Mouse (Mus musculus) spleen, postnatal 10 days (tissue): ENCODE measurements around the gene Gm20431.

Experiments
- DNase-seq, 2 experiments: peaks; one replicate each; pipeline ENCODE4 v3.0.0; 2021 to 2022; ENCODE audit warnings: low spot score in 2 of 2

Gm20431 gene

GRCm38 (mm10) chr2:167661270-167662203, at the start of gene Gm20431:
Gene Gm20431, minus strand, starts transcription at chr2:167661496.
- peak; percentile 92 to 98 for DNase-seq

GRCm38 (mm10) chr2:167710574-167710973, 49.3 kb upstream of the Gm20431 start:
- no peak for DNase-seq

GRCm38 (mm10) chr2:167709969-167710368, 48.7 kb upstream of the Gm20431 start:
- no peak for DNase-seq

GRCm38 (mm10) chr2:167708373-167708772, 47.1 kb upstream of the Gm20431 start:
- no peak for DNase-seq

- DNase-seq = no peak
Measured at GRCm38 (mm10) chr2:167706183-167706939, 45.1 kb upstream of the Gm20431 start.

GRCm38 (mm10) chr2:167704409-167704808, 43.1 kb upstream of the Gm20431 start:
- no peak for DNase-seq

GRCm38 (mm10) chr2:167702126-167702525, 40.8 kb upstream of the Gm20431 start:
- DNase-seq = no peak

- DNase-seq = no peak
Measured at GRCm38 (mm10) chr2:167701472-167701871, 40.2 kb upstream of the Gm20431 start.

GRCm38 (mm10) chr2:167700018-167700417, 38.7 kb upstream of the Gm20431 start:
- DNase-seq = no peak

- peak; percentile 28 to 56 for DNase-seq
Measured at GRCm38 (mm10) chr2:167697902-167698301, 36.6 kb upstream of the Gm20431 start.

GRCm38 (mm10) chr2:167696143-167696542, 34.8 kb upstream of the Gm20431 start:
- no peak for DNase-seq

GRCm38 (mm10) chr2:167695491-167695890, 34.2 kb upstream of the Gm20431 start:
- DNase-seq = no peak

GRCm38 (mm10) chr2:167694963-167695362, 33.7 kb upstream of the Gm20431 start:
- DNase-seq = no peak

- no peak for DNase-seq
Measured at GRCm38 (mm10) chr2:167694244-167694643, 32.9 kb upstream of the Gm20431 start.

- no peak for DNase-seq
Measured at GRCm38 (mm10) chr2:167693540-167693939, 32.2 kb upstream of the Gm20431 start.

GRCm38 (mm10) chr2:167692831-167693230, 31.5 kb upstream of the Gm20431 start:
- no peak for DNase-seq

- no peak for DNase-seq
Measured at GRCm38 (mm10) chr2:167691871-167692661, 30.8 kb upstream of the Gm20431 start.

GRCm38 (mm10) chr2:167691410-167691809, 30.1 kb upstream of the Gm20431 start:
- DNase-seq = no peak

- no peak for DNase-seq
Measured at GRCm38 (mm10) chr2:167690962-167691311, 29.6 kb upstream of the Gm20431 start.

GRCm38 (mm10) chr2:167690219-167690961, 29.1 kb upstream of the Gm20431 start:
- DNase-seq = no peak
